ENCODE assay signal across 16 mouse cellular contexts in genomic region chr10:57324226-57324625, GRCm38 (mm10).
DNase-seq lines count a peak whose midpoint lies in the region; ATAC-seq and TF ChIP-seq lines count a peak whose summit lies in the region.
"Had no signal": no experiment of that assay in that cellular context is flagged by ENCODE, and none has a peak within 500 bp of the region (broad histone marks: within the 10 kb centered on the region; RNA-seq: fewer than 3 reads in every experiment).

No protein-coding gene starts in this region.

- H3K4me3 ChIP-seq in hindbrain, postnatal 0 days (ENCODE audit: low read length): no peak overlapping the region
- no peak overlapping the region for H3K4me3 ChIP-seq in hindbrain, embryonic 10.5 days
- H3K4me3 ChIP-seq in kidney, embryonic 16.5 days (ENCODE audit: low read length): no peak overlapping the region
- H3K4me3 ChIP-seq: embryonic facial prominence, embryonic 10.5 days; embryonic facial prominence, embryonic 12.5 days; forebrain, embryonic 12.5 days; forebrain, embryonic 15.5 days had no signal

- no peak for ATAC-seq in hindbrain, postnatal 0 days
- no peak for ATAC-seq in kidney, embryonic 16.5 days (ENCODE audit: low FRiP score, low TSS enrichment)
- ATAC-seq: forebrain, embryonic 15.5 days; forebrain, postnatal 0 days had no signal

- no peak overlapping the region for H3K9ac ChIP-seq in hindbrain, postnatal 0 days (replicated peaks; ENCODE audit: low read length)
- no peak overlapping the region for H3K9ac ChIP-seq in kidney, embryonic 16.5 days (replicated peaks; ENCODE audit: low read length)
- H3K9ac ChIP-seq: embryonic facial prominence, embryonic 12.5 days; forebrain, embryonic 12.5 days; forebrain, embryonic 15.5 days; forebrain, postnatal 0 days had no signal

- H3K4me1 ChIP-seq in hindbrain, postnatal 0 days (ENCODE audit: insufficient read depth, low read length): no peaks in the 10 kb centered on the region
- H3K4me1 ChIP-seq in hindbrain, embryonic 10.5 days (replicated peaks): no peaks in the 10 kb centered on the region
- no peaks in the 10 kb centered on the region for H3K4me1 ChIP-seq in kidney, embryonic 16.5 days (ENCODE audit: insufficient read depth, low read length)
- H3K4me1 ChIP-seq: embryonic facial prominence, embryonic 10.5 days; embryonic facial prominence, embryonic 12.5 days; forebrain, embryonic 12.5 days had no signal

- peak; percentile 10 to 13 for DNase-seq in cerebellum, postnatal 14 days
- DNase-seq in cerebellum, adult 9-11 months: no peak
- DNase-seq in hindbrain, postnatal 0 days (ENCODE audit: low spot score): peak; percentile 38
- DNase-seq in hindbrain, embryonic 10.5 days (ENCODE audit: low spot score): no peak
- DNase-seq: adrenal gland, adult 2 months; adrenal gland, postnatal 10 days; adrenal gland, postnatal 25 days; cerebellum, adult 11-12 months; cerebellum, adult 2 months; cerebellum, adult 9-10 months; forebrain, postnatal 0 days had no signal

- no peaks in the 10 kb centered on the region for H3K36me3 ChIP-seq in hindbrain, postnatal 0 days (ENCODE audit: insufficient read depth, low read length)
- no peaks in the 10 kb centered on the region for H3K36me3 ChIP-seq in hindbrain, embryonic 10.5 days
- no peaks in the 10 kb centered on the region for H3K36me3 ChIP-seq in kidney, embryonic 16.5 days (ENCODE audit: insufficient read depth, low read length)
- H3K36me3 ChIP-seq: embryonic facial prominence, embryonic 10.5 days; embryonic facial prominence, embryonic 12.5 days; forebrain, embryonic 12.5 days; forebrain, embryonic 15.5 days had no signal

- 66% methylated on average over 1 of the region's 1 CpGs for WGBS in hindbrain, postnatal 0 days
- 58% methylated on average over 1 of the region's 1 CpGs for WGBS in hindbrain, embryonic 10.5 days
- 65% methylated on average over 1 of the region's 1 CpGs for WGBS in kidney, embryonic 16.5 days

- H3K27me3 ChIP-seq in hindbrain, postnatal 0 days (ENCODE audit: insufficient read depth, low read length): no peaks in the 10 kb centered on the region
- H3K27me3 ChIP-seq in hindbrain, embryonic 10.5 days (ENCODE audit: insufficient read depth, poor library complexity, severe bottlenecking): no peaks in the 10 kb centered on the region
- H3K27me3 ChIP-seq in kidney, embryonic 16.5 days (ENCODE audit: insufficient read depth, low read length): no peaks in the 10 kb centered on the region
- H3K27me3 ChIP-seq: embryonic facial prominence, embryonic 12.5 days; forebrain, embryonic 12.5 days; forebrain, embryonic 15.5 days had no signal

- TF ChIP-seq CTCF in hindbrain, postnatal 0 days (IDR thresholded peaks at IDR 0.05; ENCODE audit: low read depth): no peak

- no peak overlapping the region for H3K27ac ChIP-seq in hindbrain, postnatal 0 days
- H3K27ac ChIP-seq in hindbrain, embryonic 10.5 days: no peak overlapping the region
- H3K27ac ChIP-seq in kidney, embryonic 16.5 days (ENCODE audit: low read length): no peak overlapping the region
- H3K27ac ChIP-seq: embryonic facial prominence, embryonic 10.5 days; embryonic facial prominence, embryonic 12.5 days; forebrain, embryonic 12.5 days; forebrain, embryonic 15.5 days had no signal

- H3K4me2 ChIP-seq in hindbrain, postnatal 0 days (ENCODE audit: low read depth, low read length): no peak overlapping the region
- no peak overlapping the region for H3K4me2 ChIP-seq in kidney, embryonic 16.5 days (replicated peaks; ENCODE audit: low read depth, low read length)
- H3K4me2 ChIP-seq: embryonic facial prominence, embryonic 12.5 days; forebrain, embryonic 12.5 days; forebrain, embryonic 15.5 days had no signal

- no peaks in the 10 kb centered on the region for H3K9me3 ChIP-seq in hindbrain, postnatal 0 days (ENCODE audit: low read length)
- H3K9me3 ChIP-seq in hindbrain, embryonic 10.5 days: no peaks in the 10 kb centered on the region
- no peaks in the 10 kb centered on the region for H3K9me3 ChIP-seq in kidney, embryonic 16.5 days (ENCODE audit: low read length)
- H3K9me3 ChIP-seq: embryonic facial prominence, embryonic 10.5 days; embryonic facial prominence, embryonic 12.5 days; forebrain, embryonic 12.5 days; forebrain, embryonic 15.5 days had no signal

Comparison
In these comparisons a context has a peak if more than half of its experiments do, and no peak if none do; other contexts are left out.
1. DNase-seq: peak in cerebellum, postnatal 14 days (2 of 2) and hindbrain, postnatal 0 days (single experiment); none in cerebellum, adult 9-11 months (single experiment) and hindbrain, embryonic 10.5 days (single experiment).